Mouse (Mus musculus): ENCODE measurements around the gene Cxcl16. TPM values are rescaled to one million over a fixed set of nuclear protein-coding genes. Genes with fewer than 3 reads are reported as not detected.
"Not testable (repeated sequence)": the region's sequence is repeated elsewhere in the genome, so short reads cannot be mapped to it uniquely, and the experiment has no call there.

The Cxcl16 gene
- total and polyA plus RNA-seq, 2 experiments = 5.7 to 10.2 TPM

GRCm38 (mm10) chr11:70432895-70433568 lies 26.8 kb downstream of the Cxcl16 start:
- WGBS = 18% methylated on average over 15 of the region's 15 CpGs

DNA sequence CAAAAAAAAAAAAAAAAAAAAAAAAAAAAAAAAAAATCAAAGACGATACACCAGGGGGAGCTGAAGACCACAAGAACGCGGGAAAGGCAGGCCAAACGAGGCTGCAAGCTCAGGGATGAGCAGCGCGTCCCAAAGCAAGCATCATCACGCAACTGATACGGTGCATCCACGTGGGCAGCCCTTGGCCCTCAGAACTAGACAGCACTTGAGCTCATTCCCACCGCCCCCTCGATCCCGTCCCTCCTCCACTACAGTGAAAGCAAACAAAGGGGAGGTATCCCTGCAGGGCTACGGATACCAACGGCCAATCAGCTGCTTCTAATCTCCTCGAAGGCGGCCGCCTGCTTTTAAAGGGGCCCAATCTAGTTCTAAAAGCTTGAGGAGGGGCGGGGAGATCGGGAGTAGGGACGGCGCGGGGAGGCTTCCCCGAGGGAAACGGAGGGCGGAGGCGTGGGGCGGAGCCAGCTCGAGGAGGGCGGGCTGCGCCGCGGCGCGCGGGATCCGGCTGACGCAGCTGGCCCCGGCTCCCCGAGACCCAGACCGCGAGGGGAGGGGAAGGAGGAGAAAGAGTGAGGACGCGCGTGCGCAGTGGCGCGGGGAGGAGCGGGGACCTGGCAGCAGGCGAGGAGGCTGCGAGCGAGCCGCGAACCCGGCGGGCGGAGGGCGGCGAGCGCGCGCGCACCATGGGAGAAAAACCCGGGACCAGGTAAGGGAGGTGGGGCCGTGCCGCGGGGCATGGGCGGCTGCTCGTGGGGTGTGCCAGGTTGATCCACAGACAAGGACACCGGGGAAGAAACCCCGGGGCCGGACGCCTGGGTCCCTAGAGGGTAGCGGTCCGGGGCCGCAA lies 27.5 kb downstream of the Cxcl16 start, which contains the start of gene Arrb2:
Arrb2 (plus strand) TSS at position 588 of the 847 bp plus-strand sequence.
- peak within 1 kb of the TSS; percentile 82 for H3K4me3 ChIP-seq (ENCODE audit: insufficient read depth, low read depth, low read length)
- DNase-seq (ENCODE audit: extremely low read depth, low read depth, low spot score) = peak; percentile 96
- WGBS = under 1% methylated on average over 75 of the region's 75 CpGs
- H3K79me2 ChIP-seq (ENCODE audit: control insufficient read depth, insufficient read depth, low read length) = 0 out of 2 replicates have a peak, but pooled peaks cover 6% of the 10 kb centered on the region
- H3K27me3 ChIP-seq (ENCODE audit: control insufficient read depth, insufficient read depth, low read length) = no peaks in the 10 kb centered on the region
- TF ChIP-seq POLR2A (IDR thresholded peaks at IDR 0.05; ENCODE audit: extremely low read depth, insufficient read depth, low read length) = peak; percentile 73
- TF ChIP-seq CTCF (IDR thresholded peaks at IDR 0.05; ENCODE audit: low read depth, low read length) = peak; percentile 78
- H3K36me3 ChIP-seq (ENCODE audit: control insufficient read depth, insufficient read depth, low read length) = peaks cover 1% of the 10 kb centered on the region
- peaks cover 2% of the 10 kb centered on the region; the same call in 1 of the 2 replicates for H3K4me1 ChIP-seq (ENCODE audit: control insufficient read depth, insufficient read depth, low read length)
- peak within 1 kb of the TSS; percentile 87 for H3K27ac ChIP-seq (replicated peaks; ENCODE audit: insufficient read depth, low read depth, low read length)
- H3K9ac ChIP-seq (ENCODE audit: low read depth, low read length) = peak within 1 kb of the TSS; percentile 87

More at GRCm38 (mm10) chr11:70432895-70433568, 26.8 kb downstream of the Cxcl16 start:
- peak; percentile 32 for DNase-seq (ENCODE audit: extremely low read depth, low read depth, low spot score)
- H3K4me1 ChIP-seq (ENCODE audit: control insufficient read depth, insufficient read depth, low read length) = peaks cover 2% of the 10 kb centered on the region; the same call in 1 of the 2 replicates
- peak overlapping the region; percentile 87 for H3K27ac ChIP-seq (replicated peaks; ENCODE audit: insufficient read depth, low read depth, low read length)
- peaks cover 1% of the 10 kb centered on the region for H3K36me3 ChIP-seq (ENCODE audit: control insufficient read depth, insufficient read depth, low read length)
- H3K79me2 ChIP-seq (ENCODE audit: control insufficient read depth, insufficient read depth, low read length) = 0 out of 2 replicates have a peak, but pooled peaks cover 6% of the 10 kb centered on the region
- H3K4me3 ChIP-seq (ENCODE audit: insufficient read depth, low read depth, low read length) = peak overlapping the region; percentile 82
- peak overlapping the region; percentile 87 for H3K9ac ChIP-seq (ENCODE audit: low read depth, low read length)
- H3K27me3 ChIP-seq (ENCODE audit: control insufficient read depth, insufficient read depth, low read length) = no peaks in the 10 kb centered on the region
- TF ChIP-seq CTCF (IDR thresholded peaks at IDR 0.05; ENCODE audit: low read depth, low read length) (no peak), POLR2A (IDR thresholded peaks at IDR 0.05; ENCODE audit: extremely low read depth, insufficient read depth, low read length) (no peak)

DNA sequence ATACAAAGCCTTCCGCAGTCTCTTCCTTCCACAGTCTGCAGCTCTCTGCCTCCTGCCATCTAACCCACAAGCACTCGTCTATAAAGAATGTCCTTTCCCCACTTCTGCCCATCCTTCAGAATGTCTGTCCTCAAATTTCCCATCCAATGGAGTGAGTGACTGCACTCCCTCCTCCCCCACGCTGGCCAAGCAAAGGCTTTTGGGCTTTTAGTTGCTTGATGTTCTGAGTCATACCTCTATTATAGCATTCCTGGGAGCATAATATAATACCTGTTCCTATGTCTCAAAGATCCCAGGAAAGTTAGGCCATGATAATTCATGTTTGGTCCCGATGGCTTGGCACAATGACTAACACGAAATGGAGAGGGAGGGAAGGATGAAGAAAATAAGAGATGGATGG lies 28.2 kb downstream of the Cxcl16 start:
- Histone ChIP-seq H3K9ac (ENCODE audit: low read depth, low read length) (no peak overlapping the region), H3K27me3 (ENCODE audit: control insufficient read depth, insufficient read depth, low read length) (no peaks in the 10 kb centered on the region), H3K4me1 (ENCODE audit: control insufficient read depth, insufficient read depth, low read length) (peaks cover 2% of the 10 kb centered on the region; the same call in 1 of the 2 replicates), H3K79me2 (ENCODE audit: control insufficient read depth, insufficient read depth, low read length) (0 out of 2 replicates have a peak, but pooled peaks cover 6% of the 10 kb centered on the region), H3K4me3 (ENCODE audit: insufficient read depth, low read depth, low read length) (no peak overlapping the region), H3K27ac (replicated peaks; ENCODE audit: insufficient read depth, low read depth, low read length) (no peak overlapping the region), H3K36me3 (ENCODE audit: control insufficient read depth, insufficient read depth, low read length) (no peaks in the 10 kb centered on the region; the same call in 1 of the 2 replicates)
- no peak for DNase-seq (ENCODE audit: extremely low read depth, low read depth, low spot score)
- WGBS = 52% methylated on average over 5 of the region's 5 CpGs
- TF ChIP-seq CTCF (IDR thresholded peaks at IDR 0.05; ENCODE audit: low read depth, low read length) (no peak), POLR2A (IDR thresholded peaks at IDR 0.05; ENCODE audit: extremely low read depth, insufficient read depth, low read length) (no peak)

DNA sequence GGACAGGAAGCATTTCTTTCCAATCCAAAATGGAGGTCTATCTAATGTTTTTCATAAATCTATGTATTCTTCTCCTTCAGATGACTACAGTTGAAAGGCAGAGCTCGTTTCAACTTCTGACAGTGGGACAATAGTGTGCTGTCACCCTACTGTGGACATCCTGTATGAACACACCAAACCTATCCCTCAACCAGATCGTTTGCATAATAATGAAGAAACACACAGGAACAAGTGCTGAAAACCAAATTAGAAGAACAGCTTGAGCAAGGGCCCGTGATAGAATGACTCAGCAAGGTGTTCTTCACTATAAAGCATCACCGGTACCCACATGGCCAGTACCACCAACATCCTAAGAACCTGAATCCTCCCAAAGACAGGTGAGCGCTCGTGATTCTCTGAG lies 33.2 kb downstream of the Cxcl16 start:
- DNase-seq (ENCODE audit: extremely low read depth, low read depth, low spot score); H3K27me3 ChIP-seq (ENCODE audit: control insufficient read depth, insufficient read depth, low read length); H3K4me1 ChIP-seq (ENCODE audit: control insufficient read depth, insufficient read depth, low read length); H3K9ac ChIP-seq (ENCODE audit: low read depth, low read length); H3K36me3 ChIP-seq (ENCODE audit: control insufficient read depth, insufficient read depth, low read length); H3K4me3 ChIP-seq (ENCODE audit: insufficient read depth, low read depth, low read length); H3K27ac ChIP-seq (replicated peaks; ENCODE audit: insufficient read depth, low read depth, low read length); H3K79me2 ChIP-seq (ENCODE audit: control insufficient read depth, insufficient read depth, low read length): not testable (repeated sequence)
- 84% methylated on average over 6 of the region's 6 CpGs for WGBS

DNA sequence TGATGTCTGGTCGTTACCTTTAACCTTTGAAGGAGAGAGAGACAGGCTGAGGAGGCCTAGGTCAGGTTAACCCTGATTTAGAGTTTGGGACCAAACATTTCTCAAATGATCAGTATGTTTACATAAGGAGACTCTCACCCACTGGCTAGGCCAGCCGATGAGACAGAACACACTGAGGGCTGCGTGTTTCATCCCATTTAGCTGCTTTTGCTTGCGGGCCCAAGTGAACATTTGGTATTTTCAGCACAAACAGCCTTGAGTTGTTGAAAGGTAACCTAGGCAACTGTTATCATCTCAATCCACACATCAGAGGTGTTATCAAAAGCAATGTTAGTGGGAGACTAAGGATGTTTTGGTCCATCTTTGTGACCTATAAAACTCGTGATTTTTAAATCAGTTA lies 40.3 kb downstream of the Cxcl16 start:
- H3K36me3 ChIP-seq (ENCODE audit: control insufficient read depth, insufficient read depth, low read length) = no peaks in the 10 kb centered on the region
- TF ChIP-seq POLR2A (IDR thresholded peaks at IDR 0.05; ENCODE audit: extremely low read depth, insufficient read depth, low read length) = no peak
- TF ChIP-seq CTCF (IDR thresholded peaks at IDR 0.05; ENCODE audit: low read depth, low read length) = no peak
- no peak for DNase-seq (ENCODE audit: extremely low read depth, low read depth, low spot score)
- no peak overlapping the region for H3K9ac ChIP-seq (ENCODE audit: low read depth, low read length)
- H3K27ac ChIP-seq (replicated peaks; ENCODE audit: insufficient read depth, low read depth, low read length) = no peak overlapping the region
- no peaks in the 10 kb centered on the region for H3K79me2 ChIP-seq (ENCODE audit: control insufficient read depth, insufficient read depth, low read length)
- H3K4me1 ChIP-seq (ENCODE audit: control insufficient read depth, insufficient read depth, low read length) = no peaks in the 10 kb centered on the region
- no peaks in the 10 kb centered on the region for H3K27me3 ChIP-seq (ENCODE audit: control insufficient read depth, insufficient read depth, low read length)
- no peak overlapping the region for H3K4me3 ChIP-seq (ENCODE audit: insufficient read depth, low read depth, low read length)
- WGBS = 44% methylated on average over 5 of the region's 5 CpGs
